Mouse (Mus musculus) heart, adult 2 months (tissue): ENCODE data around the gene Fa2h.

Source experiments
- CTCF ChIP-seq: fragments of 200-600 bp; IDR thresholded peaks from 2 replicates; pipeline ENCODE4 v1.8.1; 2022; ENCODE audit warnings: antibody characterized with exemption, mild to moderate bottlenecking, moderate library complexity
- EP300 ChIP-seq: fragments of 200-500 bp; IDR thresholded peaks from 2 replicates; pipeline ENCODE4 v1.6.1; 2011; ENCODE audit warnings: low read depth, low read length, control low read depth; ENCODE audit not compliant: insufficient read depth
- POLR2A ChIP-seq: fragments of 200-500 bp; IDR thresholded peaks from 2 replicates; pipeline ENCODE4 v1.6.1; 2011; ENCODE audit warnings: mild to moderate bottlenecking, low read depth, low read length, control low read depth; ENCODE audit not compliant: insufficient read depth

- TF ChIP-seq EP300 (no peak), POLR2A (no peak), CTCF (no peak)
Measured at GRCm38 (mm10) chr8:111340186-111340585, 53.4 kb downstream of the Fa2h start.
